Mouse (Mus musculus) G1E (cell line): ENCODE measurements at regions not wholly inside any gene's neighbourhood (a gene's known extent, or its start where the extent isn't known, plus 50 kb on each side); places are given as distances from the start of the nearest gene placed in this dataset.

ENCODE experiments used
- ATAC-seq: 2 replicates; pipeline ENCODE4 v1.8.0; 2016; ENCODE audit warnings: mild to moderate bottlenecking; ENCODE audit not compliant: insufficient number of reproducible peaks, poor library complexity, low FRiP score, severe bottlenecking; ENCODE audit errors: extremely low read depth
- DNase-seq: peaks from one replicate; pipeline ENCODE4 v3.0.0; 2012; ENCODE audit warnings: low spot score
- H3K27me3 ChIP-seq: 2 replicates; pipeline ENCODE4 v1.6.1; 2012; ENCODE audit warnings: mild to moderate bottlenecking, low read length, inconsistent platforms; ENCODE audit not compliant: insufficient read depth
- H3K36me3 ChIP-seq: replicated peaks from 2 replicates; pipeline ENCODE3; 2012; ENCODE audit warnings: mild to moderate bottlenecking, inconsistent platforms
- H3K4me1 ChIP-seq: 2 replicates; pipeline ENCODE4 v1.6.1; 2012; ENCODE audit warnings: low read depth, low read length, inconsistent platforms, mixed read lengths; ENCODE audit not compliant: insufficient read depth
- H3K4me3 ChIP-seq: 2 replicates; pipeline ENCODE4 v1.5.1; 2012; ENCODE audit warnings: low read depth, mild to moderate bottlenecking, inconsistent platforms, low read length, moderate library complexity, mixed read lengths
- H3K9me3 ChIP-seq: replicated peaks from 2 replicates; pipeline ENCODE4 v1.6.1; 2012; ENCODE audit warnings: inconsistent platforms
- CTCF ChIP-seq: IDR thresholded peaks from 2 replicates; pipeline ENCODE4 v1.5.1; 2012; ENCODE audit warnings: low read depth, low read length, inconsistent platforms, mixed read lengths
- GATA1 ChIP-seq: IDR thresholded peaks from 2 replicates; pipeline ENCODE4 v1.6.1; 2012; ENCODE audit warnings: borderline replicate concordance, low read length, inconsistent platforms, mixed read lengths
- GATA2 ChIP-seq: IDR thresholded peaks from 2 replicates; pipeline ENCODE4 v1.6.1; 2012; ENCODE audit warnings: low read depth, low read length, inconsistent platforms, borderline replicate concordance
- POLR2AphosphoS5 ChIP-seq: IDR thresholded peaks from 2 replicates; pipeline ENCODE4 v1.6.1; 2012; ENCODE audit warnings: low read depth, low read length, inconsistent platforms; ENCODE audit not compliant: insufficient replicate concordance
- TAL1 ChIP-seq: conservative IDR thresholded peaks from 2 replicates; pipeline ENCODE4 v1.6.1; 2012; ENCODE audit warnings: low read depth, low read length, inconsistent platforms, mixed read lengths

DNA sequence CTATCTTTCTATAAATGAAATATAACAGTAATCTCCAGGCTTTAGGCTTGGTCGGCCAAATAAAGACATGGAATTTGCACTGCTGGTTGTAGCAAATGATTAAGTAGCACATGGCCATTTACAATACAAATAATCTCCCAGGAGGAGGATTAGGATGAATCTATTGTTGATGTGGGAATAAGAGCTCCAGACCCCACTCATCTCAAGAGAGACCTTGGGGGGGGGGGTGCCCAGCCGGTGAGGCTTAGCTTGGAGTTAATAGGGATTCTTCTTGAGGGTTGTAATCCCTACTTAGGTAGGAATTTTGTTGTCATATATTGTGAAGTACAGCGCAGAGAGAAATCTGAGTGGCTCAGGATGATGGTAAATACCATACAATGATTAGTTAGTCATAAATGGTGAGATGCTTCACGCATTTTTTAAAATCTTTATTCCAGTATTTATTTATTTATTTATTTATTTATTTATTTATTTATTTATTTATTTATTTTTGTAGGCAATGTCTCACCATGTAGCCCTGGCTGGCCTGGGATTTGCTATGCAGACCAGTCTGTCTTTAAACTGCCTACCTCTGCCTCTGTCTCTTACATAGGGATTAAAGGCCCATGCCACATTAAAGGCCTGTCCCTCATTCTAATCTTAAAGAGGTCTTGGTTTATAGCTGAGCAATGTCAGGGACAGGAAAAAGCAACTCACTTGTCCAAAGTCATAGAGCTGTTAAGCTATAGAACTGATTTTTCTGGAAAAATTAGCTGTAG, 175.7 kb upstream of the Sel1l start:
- no peaks in the 10 kb centered on the region for H3K36me3 ChIP-seq
- H3K4me3 ChIP-seq: no peak overlapping the region
- no peak for TF ChIP-seq POLR2AphosphoS5
- TF ChIP-seq CTCF: no peak
- no peak for TF ChIP-seq GATA2
- no peak for TF ChIP-seq TAL1
- TF ChIP-seq GATA1: no peak
- no peak for DNase-seq
- H3K4me1 ChIP-seq: no peaks in the 10 kb centered on the region
- H3K27me3 ChIP-seq: no peaks in the 10 kb centered on the region
- ATAC-seq: no peak
- no peaks in the 10 kb centered on the region for H3K9me3 ChIP-seq

DNA sequence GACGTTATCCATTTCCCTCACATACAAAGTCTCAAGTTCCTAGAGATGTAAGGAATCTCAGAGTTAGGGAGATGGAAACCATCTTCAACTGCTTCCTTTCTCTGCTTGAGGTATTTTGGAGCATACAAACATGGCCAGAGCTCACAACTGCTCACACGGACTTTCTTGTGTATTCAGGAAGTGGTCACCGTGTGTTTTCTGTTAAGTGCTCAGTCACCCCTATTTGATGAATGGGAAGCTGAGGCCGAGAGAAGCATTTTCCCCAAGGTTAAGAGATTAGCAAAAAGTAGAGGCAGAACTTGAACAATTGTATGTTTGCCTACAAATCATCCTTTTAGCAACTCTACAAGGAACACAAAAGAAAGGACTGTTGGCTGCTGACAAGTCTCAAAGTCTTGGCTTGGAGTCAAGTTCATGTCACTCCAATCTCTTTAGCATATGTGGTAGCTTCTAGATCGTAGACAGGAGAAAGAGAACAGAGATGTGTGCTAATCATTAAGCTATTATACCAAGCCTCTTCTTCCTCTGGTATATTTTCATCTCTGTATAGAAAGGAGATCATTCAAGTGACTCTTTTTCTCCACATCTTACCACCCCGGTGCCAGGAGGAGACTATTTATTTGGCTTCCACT, 170.8 kb upstream of the Sel1l start:
- no peak for DNase-seq
- no peak overlapping the region for H3K4me3 ChIP-seq
- H3K36me3 ChIP-seq: no peaks in the 10 kb centered on the region
- no peaks in the 10 kb centered on the region; the same call in 1 of the 2 replicates for H3K27me3 ChIP-seq
- no peaks in the 10 kb centered on the region for H3K4me1 ChIP-seq
- ATAC-seq: no peak
- TF ChIP-seq CTCF (no peak), TAL1 (no peak), GATA2 (no peak), POLR2AphosphoS5 (no peak), GATA1 (no peak)
- H3K9me3 ChIP-seq: no peaks in the 10 kb centered on the region

GRCm38 (mm10) chr12:92015373-92015772, 166.4 kb upstream of the Sel1l start:
- DNase-seq (no peak), ATAC-seq (no peak)
- no peak overlapping the region for H3K4me3 ChIP-seq
- H3K4me1 ChIP-seq: no peaks in the 10 kb centered on the region
- no peaks in the 10 kb centered on the region for H3K36me3 ChIP-seq
- TF ChIP-seq GATA1 (no peak), CTCF (no peak), POLR2AphosphoS5 (no peak), TAL1 (no peak), GATA2 (no peak)
- H3K9me3 ChIP-seq: no peaks in the 10 kb centered on the region
- H3K27me3 ChIP-seq: peaks cover 8% of the 10 kb centered on the region

DNA sequence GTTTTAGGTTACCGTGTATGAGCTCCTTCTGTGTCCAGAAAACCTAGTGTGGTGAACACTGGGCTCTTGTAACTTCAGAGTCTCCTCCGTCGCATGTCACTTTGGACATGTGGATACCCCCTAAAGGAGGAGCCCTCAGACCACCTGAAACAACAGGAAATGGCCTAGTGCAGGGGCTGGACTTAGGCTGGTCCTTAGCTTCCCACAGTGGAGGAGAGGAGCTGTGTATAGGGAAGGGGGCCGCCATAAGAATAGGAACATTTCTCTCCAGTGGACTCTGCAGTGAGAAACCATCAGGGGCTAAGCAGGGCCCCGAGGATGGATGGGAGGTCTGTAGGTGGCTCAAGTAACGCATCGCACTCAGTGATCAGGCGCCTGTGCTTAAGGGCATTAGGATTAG, 165.0 kb upstream of the Sel1l start:
- Histone ChIP-seq H3K9me3 (no peaks in the 10 kb centered on the region), H3K27me3 (peaks cover 8% of the 10 kb centered on the region), H3K4me3 (no peak overlapping the region), H3K36me3 (no peaks in the 10 kb centered on the region), H3K4me1 (no peaks in the 10 kb centered on the region)
- no peak for ATAC-seq
- TF ChIP-seq GATA1: no peak
- no peak for TF ChIP-seq GATA2
- no peak for TF ChIP-seq TAL1
- no peak for TF ChIP-seq CTCF
- TF ChIP-seq POLR2AphosphoS5: no peak
- DNase-seq: no peak

GRCm38 (mm10) chr12:92013244-92013643, 164.3 kb upstream of the Sel1l start:
- ATAC-seq (peak; percentile 77; the same call in 1 of the 2 replicates), DNase-seq (peak; percentile 22)
- no peaks in the 10 kb centered on the region for H3K36me3 ChIP-seq
- H3K9me3 ChIP-seq: no peaks in the 10 kb centered on the region
- no peak overlapping the region for H3K4me3 ChIP-seq
- H3K27me3 ChIP-seq: peaks cover 13% of the 10 kb centered on the region
- H3K4me1 ChIP-seq: no peaks in the 10 kb centered on the region
- TF ChIP-seq CTCF (peak; percentile 79), POLR2AphosphoS5 (no peak)

- Histone ChIP-seq H3K27me3 (peaks cover 13% of the 10 kb centered on the region), H3K4me3 (no peak overlapping the region), H3K36me3 (no peaks in the 10 kb centered on the region), H3K4me1 (no peaks in the 10 kb centered on the region; the same call in 1 of the 2 replicates), H3K9me3 (no peaks in the 10 kb centered on the region)
- DNase-seq: no peak
- TF ChIP-seq GATA1 (no peak), POLR2AphosphoS5 (no peak), CTCF (no peak), TAL1 (no peak), GATA2 (no peak)
- no peak for ATAC-seq
These were observed 155.6 kb upstream of the Sel1l start for GRCm38 (mm10) chr12:92004391-92005094.
